Mouse (Mus musculus): ENCODE measurements around the gene Ecm1.

Ecm1 gene

DNA sequence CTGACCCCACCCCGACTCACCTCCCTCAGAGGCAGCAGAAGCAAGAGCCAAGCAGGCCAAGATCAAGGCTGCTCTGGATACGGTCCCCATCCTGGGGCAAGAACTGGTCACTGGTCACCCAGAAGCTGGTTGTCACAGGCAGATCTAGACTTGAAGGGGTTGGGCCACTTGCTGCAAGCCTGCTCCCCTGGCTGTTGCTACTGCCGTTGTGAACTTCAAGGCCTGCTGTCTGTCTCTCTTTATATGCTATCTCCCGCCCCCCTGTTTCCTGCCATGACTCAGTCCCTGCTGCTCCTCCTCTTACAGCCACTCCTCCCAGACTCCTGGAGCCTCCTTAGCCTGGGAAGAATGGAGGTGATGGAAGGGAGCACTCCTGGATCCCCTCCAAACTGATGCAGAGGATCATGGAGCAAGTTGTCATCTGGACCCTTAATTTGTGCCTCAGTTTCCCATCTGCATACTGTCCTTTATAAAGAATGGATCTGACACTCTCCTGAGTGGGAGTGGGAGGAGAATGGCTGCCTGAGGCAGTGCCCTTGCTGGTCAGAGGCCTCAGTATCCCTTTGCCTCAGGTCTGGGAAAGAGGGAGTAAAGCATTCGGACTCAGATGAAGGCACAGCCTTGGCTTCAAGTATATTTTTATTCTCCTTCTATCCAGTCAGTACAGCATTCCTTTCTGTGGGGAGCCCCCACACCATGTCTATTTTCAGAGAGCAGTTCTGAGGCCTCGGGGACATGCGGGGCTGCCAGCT is at the start of gene Ecm1:
Gene Ecm1, minus strand, starts transcription at position 217 of the 752 bp plus-strand sequence.
- no peak for DNase-seq (ENCODE audit: low spot score)

DNA sequence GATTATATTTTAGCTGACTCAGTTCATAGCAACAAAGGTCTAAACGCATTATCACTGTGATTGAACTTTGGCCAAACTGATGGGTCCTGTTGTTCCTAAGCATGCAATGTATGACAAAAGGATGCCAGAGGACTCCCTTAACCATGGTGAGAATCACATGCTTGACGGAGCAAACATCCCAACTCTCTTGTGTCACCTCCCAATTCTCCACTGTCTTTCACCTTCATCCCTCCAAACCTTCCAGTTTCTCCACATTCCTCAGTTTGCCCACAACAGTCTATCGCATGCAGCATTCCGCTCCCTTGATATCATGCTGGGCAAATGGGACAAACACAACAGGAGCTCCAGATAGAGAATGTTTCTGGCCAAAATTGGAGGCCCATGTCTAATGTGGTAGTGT is 46.1 kb upstream of the Ecm1 start:
- no peak for DNase-seq (ENCODE audit: low spot score)

DNA sequence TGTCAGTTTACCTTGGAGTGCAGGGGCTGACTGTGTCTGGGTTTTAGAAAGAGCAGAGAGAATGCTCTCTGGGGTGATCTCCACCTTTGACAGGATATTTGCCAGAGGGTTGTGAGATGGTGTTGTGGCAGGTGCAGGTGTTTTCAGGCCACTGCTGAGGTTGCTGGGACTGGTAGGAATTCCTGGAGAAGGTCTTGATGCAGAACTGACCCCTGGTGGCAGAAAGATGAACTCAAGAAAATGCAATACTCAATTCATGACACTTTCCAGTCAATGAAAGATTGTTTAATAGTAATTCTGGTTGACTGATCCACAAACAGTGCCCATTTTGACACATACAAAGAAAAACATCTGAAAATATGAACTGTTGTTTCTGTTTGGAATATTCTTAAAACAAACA is 32.6 kb upstream of the Ecm1 start:
- no peak for DNase-seq (ENCODE audit: low spot score)

DNA sequence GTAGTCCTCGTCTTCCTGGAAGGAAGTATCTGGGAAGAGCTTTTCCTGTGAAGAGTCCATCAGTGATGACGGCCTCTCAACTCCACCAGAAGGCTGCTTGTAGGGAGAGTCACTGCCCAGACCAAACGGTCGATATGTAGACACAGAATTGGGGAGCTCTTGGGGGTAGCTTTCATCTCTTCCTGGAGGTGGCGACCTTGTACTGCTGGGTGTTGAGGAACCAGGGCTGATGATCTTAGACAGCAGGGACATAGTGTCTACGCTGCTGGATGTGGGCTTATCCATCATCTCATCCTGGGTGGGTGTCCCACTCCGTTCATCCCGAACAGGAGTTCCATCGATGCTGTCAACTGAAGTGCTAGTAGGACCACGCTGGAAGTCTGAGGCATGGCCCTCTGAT is 26.2 kb upstream of the Ecm1 start:
- DNase-seq (ENCODE audit: low spot score): no peak

- DNase-seq (ENCODE audit: low spot score): no peak
Measured at GRCm38 (mm10) chr3:95763811-95764210, 24.4 kb upstream of the Ecm1 start.

DNA sequence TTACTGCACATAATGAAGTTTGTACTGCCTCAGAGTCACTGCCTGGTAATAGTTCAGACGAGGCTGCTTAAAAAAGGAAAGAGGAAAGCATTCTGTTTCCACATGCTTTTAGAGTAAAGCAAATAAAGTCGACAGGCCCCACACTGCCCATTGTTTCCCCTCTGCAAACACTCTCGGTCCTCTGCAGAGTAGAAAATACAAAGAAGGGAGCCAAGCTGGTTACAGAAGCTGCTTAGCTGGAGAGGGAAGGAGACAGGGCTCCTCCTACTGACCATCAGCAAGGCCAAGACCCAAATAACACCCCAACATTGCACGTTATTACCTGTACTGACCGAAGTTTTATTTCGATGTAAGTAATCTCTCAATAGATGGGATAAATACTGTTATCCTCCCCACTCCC is 23.6 kb upstream of the Ecm1 start:
- DNase-seq (ENCODE audit: low spot score): no peak

- DNase-seq (ENCODE audit: low spot score): no peak
Measured at GRCm38 (mm10) chr3:95761771-95762170, 22.4 kb upstream of the Ecm1 start.

DNA sequence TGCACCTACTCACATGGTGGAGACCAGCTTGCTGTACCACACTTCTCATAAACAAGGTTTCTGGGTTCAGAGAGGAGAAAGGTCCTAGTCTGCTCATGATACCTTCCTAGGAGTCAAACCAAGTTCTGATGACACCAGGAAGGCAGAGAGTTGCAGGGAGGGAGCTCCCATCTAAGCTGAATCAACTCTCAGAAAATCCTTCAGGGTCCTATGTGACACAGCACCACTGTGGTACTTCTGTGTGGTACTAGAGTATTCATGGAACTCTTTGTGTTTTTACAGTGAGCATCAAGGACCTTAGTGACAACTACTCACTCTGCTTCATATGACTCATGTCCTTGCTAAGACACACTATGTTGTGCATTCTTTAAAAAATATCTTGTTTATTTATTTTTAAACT is 21.3 kb upstream of the Ecm1 start:
- DNase-seq (ENCODE audit: low spot score): no peak

GRCm38 (mm10) chr3:95760106-95760505 is 20.7 kb upstream of the Ecm1 start, which contains the start of gene Tars2:
TSS of gene Tars2 (minus strand) at chr3:95760206.
- DNase-seq (ENCODE audit: low spot score): no peak

DNA sequence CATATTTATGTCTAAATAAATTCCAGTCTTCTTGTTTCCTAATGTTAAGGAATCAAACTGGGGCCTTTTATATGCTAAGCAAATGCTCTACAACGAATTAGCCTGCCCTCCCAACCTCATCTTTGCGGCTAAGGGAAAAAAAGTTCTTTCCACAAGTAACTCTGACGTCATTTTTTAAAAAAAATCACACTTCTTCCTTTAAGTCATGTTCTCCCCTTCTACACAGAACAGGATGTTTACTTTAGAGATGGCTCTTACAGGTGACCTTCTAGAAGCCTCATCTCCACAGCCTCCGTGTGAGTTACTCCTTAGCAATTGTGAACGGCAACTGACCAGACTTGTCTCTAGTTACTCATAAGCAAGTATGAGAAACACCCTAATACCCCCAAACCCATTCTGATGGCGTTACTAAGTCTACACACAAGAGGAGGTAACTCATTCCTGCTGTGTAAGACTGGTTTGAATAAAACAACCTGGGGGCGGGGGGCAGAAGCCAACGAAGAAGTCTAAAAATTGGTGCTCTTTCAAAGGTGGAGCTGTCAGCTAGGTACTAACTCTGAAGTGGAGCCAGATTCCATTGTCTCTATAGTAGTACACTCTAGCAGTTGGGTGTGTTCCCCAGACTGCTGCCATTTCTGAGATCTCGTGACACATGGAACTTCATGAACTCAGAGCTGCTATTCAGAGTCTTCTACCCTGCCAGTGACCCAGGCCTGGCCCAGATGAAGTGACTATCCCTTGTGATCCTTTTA is 19.3 kb upstream of the Ecm1 start:
- DNase-seq (ENCODE audit: low spot score): no peak

DNA sequence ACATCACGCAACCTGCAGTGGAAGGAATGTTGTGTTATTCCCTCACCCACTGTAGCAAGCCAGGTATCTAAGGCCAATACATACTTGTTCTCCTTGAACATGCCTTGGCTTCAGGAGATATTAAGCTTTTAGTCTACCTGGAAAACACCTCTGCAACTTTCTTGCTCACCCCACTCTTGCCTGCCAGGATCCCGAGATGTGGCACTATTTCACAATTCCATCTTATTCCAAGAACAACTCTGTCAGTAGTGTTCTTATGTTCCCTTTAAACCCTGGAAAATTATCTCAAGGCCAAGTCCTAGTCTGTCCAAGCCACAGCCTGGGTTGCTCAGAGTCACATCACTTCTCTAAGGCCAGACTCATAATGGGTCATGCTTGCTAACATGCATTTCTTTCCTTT is 17.4 kb upstream of the Ecm1 start:
- DNase-seq (ENCODE audit: low spot score): no peak

GRCm38 (mm10) chr3:95754345-95755206 is 15.2 kb upstream of the Ecm1 start:
- peak; percentile 96 for DNase-seq (ENCODE audit: low spot score)

DNA sequence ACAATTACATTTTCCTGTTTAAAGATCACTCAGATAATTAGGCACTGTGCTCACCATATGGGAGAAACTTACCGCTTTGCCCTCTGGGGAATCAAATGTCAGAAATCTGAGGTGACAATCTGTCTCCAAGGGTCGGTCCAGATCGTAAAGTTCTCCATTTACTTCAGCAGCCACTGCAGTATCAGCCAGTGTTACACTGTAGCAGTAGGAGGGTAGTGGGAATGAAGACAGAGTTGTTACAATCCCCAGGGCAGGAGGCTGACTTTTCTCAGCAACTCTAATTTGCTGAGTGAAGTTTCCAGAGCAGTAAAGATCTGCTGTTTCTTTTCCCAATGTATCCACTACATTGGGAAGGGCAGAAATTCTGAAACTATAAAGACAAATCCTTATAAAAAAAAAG is 13.6 kb upstream of the Ecm1 start:
- DNase-seq (ENCODE audit: low spot score): no peak

GRCm38 (mm10) chr3:95740406-95740805 is 1.0 kb upstream of the Ecm1 start:
- DNase-seq (ENCODE audit: low spot score): peak; percentile 28

- DNase-seq (ENCODE audit: low spot score): no peak
Measured at GRCm38 (mm10) chr3:95735071-95735670, 4.2 kb downstream of the Ecm1 start.

DNA sequence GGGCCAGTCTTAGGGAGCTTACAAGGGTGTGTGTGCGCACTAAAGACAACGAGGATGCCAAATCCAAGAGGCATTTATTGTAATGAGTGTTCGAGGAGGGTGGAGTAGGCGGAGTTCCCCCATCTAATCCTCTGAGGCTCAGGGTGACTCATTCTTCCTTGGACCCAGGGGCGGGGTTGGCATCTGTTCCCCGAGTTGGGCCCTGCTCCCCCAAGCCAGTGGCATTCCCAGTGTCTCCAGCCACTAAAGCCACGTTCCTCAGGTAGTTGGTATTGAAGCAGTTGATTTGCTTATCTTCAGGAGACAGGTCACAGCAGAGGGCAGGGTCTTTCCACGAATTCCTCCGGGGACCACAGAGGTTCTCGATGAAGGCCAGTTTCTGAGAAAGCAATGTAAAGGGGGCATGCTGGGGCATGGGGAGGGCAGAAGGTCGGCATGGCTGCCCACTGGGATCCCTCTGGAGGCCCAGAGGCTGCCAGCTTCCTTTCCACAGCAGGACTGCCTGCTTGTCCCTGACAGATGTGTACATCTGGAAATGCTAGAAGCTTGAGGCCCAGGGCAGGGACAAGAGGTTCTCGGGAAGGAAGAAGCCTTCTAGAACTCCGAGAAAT is 5.2 kb downstream of the Ecm1 start:
- no peak for DNase-seq (ENCODE audit: low spot score)

GRCm38 (mm10) chr3:95732744-95733521 is 6.4 kb downstream of the Ecm1 start:
- no peak for DNase-seq (ENCODE audit: low spot score)

DNA sequence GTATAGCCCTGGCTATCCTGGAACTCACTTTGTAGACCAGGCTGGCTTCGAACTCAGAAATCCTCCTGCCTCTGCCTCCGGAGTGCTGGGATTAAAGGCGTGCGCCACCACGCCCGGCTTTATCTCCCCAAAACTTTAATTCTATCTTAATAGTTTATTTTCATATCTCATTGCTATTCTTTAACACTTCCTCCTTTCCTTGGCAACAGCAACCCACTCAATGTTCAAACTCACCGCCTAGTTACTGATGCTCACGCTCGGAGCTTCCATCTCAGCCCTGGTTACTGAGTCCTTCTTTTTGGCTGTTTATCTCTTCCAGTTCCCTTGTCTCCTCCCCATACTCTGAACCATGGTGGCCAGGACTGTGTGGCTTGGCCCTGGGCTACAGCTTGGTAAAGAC is 7.1 kb downstream of the Ecm1 start:
- DNase-seq (ENCODE audit: low spot score): no peak

DNA sequence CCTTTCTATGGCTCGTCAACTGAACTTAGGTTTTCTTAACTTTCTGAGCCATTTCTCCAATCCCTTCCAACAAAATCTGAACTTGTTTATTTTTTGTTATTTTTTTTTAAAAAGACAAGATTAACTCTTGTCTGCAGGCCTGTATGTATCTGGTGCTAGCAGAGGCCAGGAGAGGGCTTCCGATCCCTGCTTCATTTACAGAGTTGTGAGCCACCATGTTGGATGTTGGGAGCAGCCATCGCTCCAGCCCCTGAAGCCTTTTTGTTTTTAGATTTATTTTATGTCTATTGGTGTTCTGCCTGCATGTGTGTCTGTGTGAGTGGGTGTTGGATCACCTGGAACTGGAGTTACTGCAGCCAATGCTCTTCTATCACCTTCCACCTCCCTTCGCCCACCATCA is 7.6 kb downstream of the Ecm1 start:
- DNase-seq (ENCODE audit: low spot score): no peak

DNA sequence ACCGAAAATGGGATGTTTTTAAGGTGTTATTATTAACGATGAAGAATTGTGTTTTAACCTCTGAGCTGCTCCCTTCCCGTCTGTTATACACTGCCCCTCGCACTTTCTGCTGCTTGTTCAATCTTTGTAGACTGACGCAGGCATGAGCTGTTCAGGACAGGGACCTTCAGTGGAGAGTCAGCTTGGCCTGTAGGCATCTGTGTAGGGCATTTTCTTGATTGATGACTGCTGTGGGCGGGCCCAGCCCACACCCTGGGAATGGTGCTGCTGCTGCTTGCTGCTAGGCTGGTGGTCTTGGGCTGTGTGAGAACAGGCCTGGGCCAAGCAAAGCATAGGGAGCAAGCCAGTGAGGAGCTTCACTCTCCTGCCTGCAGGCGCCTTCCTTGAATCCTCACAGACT is 8.9 kb downstream of the Ecm1 start:
- no peak for DNase-seq (ENCODE audit: low spot score)

GRCm38 (mm10) chr3:95728906-95729305 is 10.5 kb downstream of the Ecm1 start:
- no peak for DNase-seq (ENCODE audit: low spot score)
